Mouse (Mus musculus) heart, postnatal 0 days (tissue): ENCODE data around the gene Cpm. TPM values are rescaled to one million over a fixed set of nuclear protein-coding genes. Genes with fewer than 3 reads are reported as not detected.

Experiments
- ATAC-seq: fragments of 200-750 bp; cut with Nextera tagmentation; 2 replicates; pipeline ENCODE4 v1.8.0; 2017; ENCODE audit warnings: low read depth, moderate number of reproducible peaks, moderate library complexity; ENCODE audit not compliant: insufficient read depth
- DNase-seq: peaks from one replicate; pipeline ENCODE4 v3.0.0-alpha.2; 2016; ENCODE audit warnings: low spot score
- H3K27ac ChIP-seq: fragments of 300-500 bp; sonication (generic); 2 replicates; pipeline ENCODE4 v1.5.1; 2014; ENCODE audit warnings: low read depth, mild to moderate bottlenecking
- H3K27me3 ChIP-seq: fragments of 300-500 bp; sonication (generic); 2 replicates; pipeline ENCODE4 v1.6.1; 2014; ENCODE audit warnings: low read length, mixed read lengths; ENCODE audit not compliant: control insufficient read depth, insufficient read depth
- H3K36me3 ChIP-seq: fragments of 300-500 bp; sonication (generic); replicated peaks from 2 replicates; pipeline ENCODE4 v1.6.1; 2014; ENCODE audit warnings: low read length, mixed read lengths; ENCODE audit not compliant: control insufficient read depth, insufficient read depth
- H3K4me1 ChIP-seq: fragments of 300-500 bp; sonication (generic); 2 replicates; pipeline ENCODE4 v1.6.1; 2014; ENCODE audit warnings: antibody characterized with exemption; ENCODE audit not compliant: control insufficient read depth, insufficient read depth
- H3K4me2 ChIP-seq: fragments of 300-500 bp; sonication (generic); 2 replicates; pipeline ENCODE4 v1.6.1; 2014; ENCODE audit warnings: low read depth, mild to moderate bottlenecking, low read length, moderate library complexity
- H3K4me3 ChIP-seq: fragments of 300-500 bp; sonication (generic); 2 replicates; pipeline ENCODE4 v1.5.1; 2014; ENCODE audit warnings: low read depth, low read length
- H3K9ac ChIP-seq: fragments of 300-500 bp; sonication (generic); replicated peaks from 2 replicates; pipeline ENCODE4 v1.6.1; 2014; ENCODE audit warnings: low read depth, low read length, mixed read lengths
- H3K9me3 ChIP-seq: fragments of 300-500 bp; sonication (generic); replicated peaks from 2 replicates; pipeline ENCODE4 v1.6.1; 2016; ENCODE audit warnings: low read length; ENCODE audit not compliant: control insufficient read depth
- CTCF ChIP-seq: IDR thresholded peaks from 2 replicates; pipeline ENCODE4 v1.5.1; 2016; ENCODE audit warnings: antibody characterized with exemption, control low read depth, low read depth
- EP300 ChIP-seq: IDR thresholded peaks from 2 replicates; pipeline ENCODE4 v1.6.1; 2016; ENCODE audit warnings: antibody characterized with exemption, low read depth
- WGBS: fragments of 180-500 bp; shearing (Covaris S2); extraction: QIAGEN DNeasy Blood & Tissue Kit; methylation state at CpG from one replicate; pipeline ENCODE4 v1.1.7; 2014; 5-methylcytosine and 5-hydroxymethylcytosine counted together
- polyA plus RNA-seq: library from polyadenylated mRNA; unstranded; fragments of >200 nt; fragmentation: Nextera tagmentation; extraction: Ambion mirVana; gene quantifications from 2 replicates; pipeline ENCODE4 v1.2.1, GENCODE M21; 2015
- total RNA-seq: library from RNA; depleted of rRNA; stranded (reverse); fragments of >200 nt; gene quantifications from 2 replicates; pipeline ENCODE4 v1.2.3, GENCODE M21; 2014; ENCODE audit warnings: low replicate concordance

The Cpm gene
- total and polyA plus RNA-seq, 2 experiments from 2014 or later = 0.53 to 2.0 TPM

- no peaks in the 10 kb centered on the region for H3K4me1 ChIP-seq
- no peak overlapping the region for H3K4me2 ChIP-seq
- no peaks in the 10 kb centered on the region for H3K36me3 ChIP-seq
- no peak for ATAC-seq
- no peak overlapping the region for H3K27ac ChIP-seq
- 84% methylated on average over 2 of the region's 2 CpGs for WGBS
- no peak for DNase-seq
- H3K27me3 ChIP-seq = no peaks in the 10 kb centered on the region
- H3K9me3 ChIP-seq = no peaks in the 10 kb centered on the region
- no peak overlapping the region for H3K4me3 ChIP-seq
- TF ChIP-seq EP300 (no peak), CTCF (no peak)
- H3K9ac ChIP-seq = no peak overlapping the region
These were observed 9.5 kb upstream of the Cpm start for GRCm38 (mm10) chr10:117619862-117620179.

DNA sequence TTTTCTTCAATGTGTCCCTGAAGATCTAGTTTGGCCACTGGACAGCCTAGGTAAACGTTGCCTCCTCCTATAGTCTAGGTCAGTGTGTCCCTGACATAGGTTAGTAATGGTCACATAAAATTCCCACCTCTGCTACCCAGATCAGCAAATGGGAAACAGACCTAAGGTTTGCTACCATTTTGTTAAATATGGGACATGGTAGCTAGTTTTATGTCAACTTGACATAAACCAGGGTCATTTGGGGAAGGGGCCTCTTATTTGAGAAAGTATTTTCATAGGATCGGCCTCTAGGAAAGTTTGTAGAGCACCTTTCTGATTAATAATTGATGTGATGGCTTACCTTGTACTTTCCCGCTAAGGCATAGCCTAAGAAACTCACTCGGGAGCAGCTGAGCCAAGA is 8.8 kb upstream of the Cpm start:
- no peak for DNase-seq
- WGBS = 90% methylated on average over 4 of the region's 4 CpGs
- H3K36me3 ChIP-seq = no peaks in the 10 kb centered on the region
- no peak for TF ChIP-seq CTCF
- no peak for TF ChIP-seq EP300
- no peak overlapping the region for H3K27ac ChIP-seq
- no peaks in the 10 kb centered on the region for H3K9me3 ChIP-seq
- H3K9ac ChIP-seq = no peak overlapping the region
- H3K4me3 ChIP-seq = no peak overlapping the region
- ATAC-seq = no peak
- H3K27me3 ChIP-seq = 0 out of 2 replicates have a peak, but pooled peaks cover under 1% of the 10 kb centered on the region
- H3K4me1 ChIP-seq = no peaks in the 10 kb centered on the region
- H3K4me2 ChIP-seq = no peak overlapping the region

GRCm38 (mm10) chr10:117620934-117621501 is 8.3 kb upstream of the Cpm start:
- TF ChIP-seq EP300 (no peak), CTCF (no peak)
- Histone ChIP-seq H3K4me1 (no peaks in the 10 kb centered on the region), H3K36me3 (no peaks in the 10 kb centered on the region), H3K4me2 (no peak overlapping the region), H3K27me3 (peaks cover 4% of the 10 kb centered on the region; the same call in 1 of the 2 replicates), H3K27ac (no peak overlapping the region), H3K4me3 (no peak overlapping the region), H3K9ac (no peak overlapping the region), H3K9me3 (no peaks in the 10 kb centered on the region)
- DNase-seq (no peak), ATAC-seq (no peak)
- 59% methylated on average over 3 of the region's 3 CpGs for WGBS

GRCm38 (mm10) chr10:117621616-117622533 is 7.4 kb upstream of the Cpm start:
- ATAC-seq = no peak
- H3K4me3 ChIP-seq = no peak overlapping the region
- H3K27me3 ChIP-seq = peaks cover 4% of the 10 kb centered on the region; the same call in 1 of the 2 replicates
- no peaks in the 10 kb centered on the region for H3K9me3 ChIP-seq
- WGBS = 82% methylated on average over 12 of the region's 12 CpGs
- no peaks in the 10 kb centered on the region for H3K4me1 ChIP-seq
- no peak overlapping the region for H3K27ac ChIP-seq
- no peak overlapping the region for H3K9ac ChIP-seq
- no peaks in the 10 kb centered on the region for H3K36me3 ChIP-seq
- TF ChIP-seq EP300 (no peak), CTCF (no peak)
- H3K4me2 ChIP-seq = no peak overlapping the region
- no peak for DNase-seq

DNA sequence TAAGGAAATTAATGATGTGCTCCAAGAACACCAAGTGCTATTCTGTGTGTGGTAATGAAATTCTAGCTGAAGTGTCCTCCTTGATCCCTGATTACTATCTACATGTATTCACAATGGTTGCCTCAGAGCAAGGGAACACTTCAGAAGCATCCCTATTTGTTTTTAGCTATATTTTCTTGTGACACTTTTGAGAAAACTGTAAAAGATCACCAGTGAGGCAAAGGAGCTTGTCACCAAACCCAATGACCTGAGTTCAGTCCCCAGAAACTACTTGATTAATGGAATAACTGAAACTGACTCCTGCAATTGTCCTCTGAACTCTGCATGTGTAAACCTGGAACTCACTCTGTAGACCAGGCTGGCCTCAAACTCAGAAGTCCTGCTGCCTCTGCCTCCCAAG is 5.9 kb upstream of the Cpm start:
- TF ChIP-seq CTCF = no peak
- TF ChIP-seq EP300 = no peak
- ATAC-seq = no peak
- no peak overlapping the region for H3K9ac ChIP-seq

More for the DNA sequence above, 5.9 kb upstream of the Cpm start:
- no peaks in the 10 kb centered on the region for H3K4me1 ChIP-seq
- no peaks in the 10 kb centered on the region for H3K9me3 ChIP-seq
- H3K4me3 ChIP-seq = no peak overlapping the region
- DNase-seq = no peak
- no peak overlapping the region for H3K27ac ChIP-seq
- H3K36me3 ChIP-seq = no peaks in the 10 kb centered on the region
- H3K4me2 ChIP-seq = no peak overlapping the region
- H3K27me3 ChIP-seq = peaks cover 19% of the 10 kb centered on the region
